Mouse (Mus musculus): ENCODE measurements around the gene Glb1l2. TPM values are rescaled to one million over a fixed set of nuclear protein-coding genes. Genes with fewer than 3 reads are reported as not detected.

Gene Glb1l2
- total RNA-seq, 2 experiments from 2014 or later, result 0.62 to 1.4 TPM

DNA sequence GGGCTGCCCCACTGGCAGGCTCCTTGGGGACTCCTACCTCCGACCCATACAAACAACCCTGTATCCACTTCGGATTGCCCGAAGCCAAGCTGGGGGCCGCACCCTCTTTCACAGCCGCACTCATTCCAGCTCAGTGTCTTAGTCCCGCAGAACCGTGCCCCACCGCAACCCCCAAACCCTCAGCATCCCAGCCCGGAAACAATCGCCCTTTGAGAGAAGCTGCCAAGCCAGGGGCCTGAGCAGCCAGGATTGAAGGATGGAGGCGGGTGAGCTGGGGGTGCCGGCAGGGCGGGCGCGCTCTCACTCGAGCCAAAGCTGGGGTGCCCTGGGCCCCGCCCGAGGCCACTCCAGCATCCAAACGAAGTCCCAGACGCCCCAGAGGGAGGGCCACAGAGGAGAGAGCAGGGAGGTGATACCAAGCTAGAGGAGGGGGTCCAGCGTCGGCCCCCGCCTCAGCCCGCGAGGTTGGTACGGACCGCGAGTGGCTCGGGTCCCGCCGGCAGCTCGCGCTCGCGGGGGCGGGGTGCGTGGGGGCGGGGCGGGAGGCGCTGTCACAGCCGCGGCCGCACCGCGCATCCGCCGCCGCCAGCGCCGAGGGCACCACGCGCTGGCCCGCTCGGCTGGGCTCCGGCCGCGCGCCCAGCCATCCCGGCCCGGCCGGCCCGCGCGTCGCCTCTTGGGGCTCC lies 72.9 kb downstream of the Glb1l2 start, which contains the start of gene B3gat1:
Gene B3gat1, plus strand, starts transcription at position 523 of the 686 bp plus-strand sequence.
- DNase-seq (ENCODE audit: low spot score in 2 of 2), result peak; percentile 68 to 69

- DNase-seq (ENCODE audit: low spot score in 2 of 2), result peak in 1 of 2 experiments; percentile 62
Observed at GRCm38 (mm10) chr9:26728556-26728955, 77.7 kb downstream of the Glb1l2 start.

- DNase-seq (ENCODE audit: low spot score in 2 of 2), result no peak
Observed at GRCm38 (mm10) chr9:26727445-26727844, 78.8 kb downstream of the Glb1l2 start.

DNA sequence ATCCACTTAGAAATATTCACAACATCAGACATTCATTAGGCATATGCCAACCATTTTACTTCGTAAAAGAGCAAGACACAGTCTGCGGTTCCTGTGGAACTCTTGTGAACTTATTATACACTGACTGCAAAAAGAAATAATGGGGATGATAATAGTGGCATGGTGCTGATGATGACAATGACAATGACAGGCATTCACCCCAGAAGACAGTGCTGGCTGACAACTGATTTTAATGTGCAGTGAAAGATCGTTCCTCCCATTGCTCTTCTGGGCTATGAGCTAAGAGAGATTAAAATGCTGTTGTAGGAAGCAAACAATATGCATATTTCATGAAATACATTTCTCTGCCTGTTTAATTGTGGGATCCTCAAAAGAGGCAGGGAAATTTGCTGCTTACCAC lies 80.6 kb downstream of the Glb1l2 start:
- DNase-seq (ENCODE audit: low spot score in 2 of 2), result no peak

GRCm38 (mm10) chr9:26721771-26722170 lies 84.5 kb downstream of the Glb1l2 start:
- no peak for DNase-seq (ENCODE audit: low spot score in 2 of 2)

GRCm38 (mm10) chr9:26718388-26718787 lies 87.9 kb downstream of the Glb1l2 start:
- no peak for DNase-seq (ENCODE audit: low spot score in 2 of 2)

Other genes starting within 250 kb of the Glb1l2 start
- 100 to 1,000 TPM; 257 to 260 TPM for gene B3gat1, start 72.7 kb downstream of the Glb1l2 start, total RNA-seq (2021)
- not detected for gene Glb1l3, start 54.4 kb upstream of the Glb1l2 start, total RNA-seq (2021)
- under 1 TPM in 1 of 2 experiments, not detected in 1; 0.32 TPM for gene Gm1110, start 116.6 kb upstream of the Glb1l2 start, total RNA-seq (2021)
- gene Acad8, start 193.1 kb upstream of the Glb1l2 start, total RNA-seq (2021), result 10 to 100 TPM; 35.7 to 37.2 TPM
- gene Thyn1, start 193.2 kb upstream of the Glb1l2 start, total RNA-seq (2021), result 10 to 100 TPM; 87.3 to 93.1 TPM
- gene Vps26b, start 223.6 kb upstream of the Glb1l2 start, total RNA-seq (2021), result 100 to 1,000 TPM; 114 to 119 TPM
- 10 to 100 TPM; 17.2 to 18.2 TPM for gene Ncapd3, start 223.7 kb upstream of the Glb1l2 start, total RNA-seq (2021)